Mouse (Mus musculus): ENCODE data around the gene Irf8. TPM values are rescaled to one million over a fixed set of nuclear protein-coding genes. Genes with fewer than 3 reads are reported as not detected.
"Not testable (repeated sequence)": the region's sequence is repeated elsewhere in the genome, so short reads cannot be mapped to it uniquely, and the experiment has no call there.

Irf8 gene
- polyA plus RNA-seq, 1 experiment, result 109 TPM

DNA sequence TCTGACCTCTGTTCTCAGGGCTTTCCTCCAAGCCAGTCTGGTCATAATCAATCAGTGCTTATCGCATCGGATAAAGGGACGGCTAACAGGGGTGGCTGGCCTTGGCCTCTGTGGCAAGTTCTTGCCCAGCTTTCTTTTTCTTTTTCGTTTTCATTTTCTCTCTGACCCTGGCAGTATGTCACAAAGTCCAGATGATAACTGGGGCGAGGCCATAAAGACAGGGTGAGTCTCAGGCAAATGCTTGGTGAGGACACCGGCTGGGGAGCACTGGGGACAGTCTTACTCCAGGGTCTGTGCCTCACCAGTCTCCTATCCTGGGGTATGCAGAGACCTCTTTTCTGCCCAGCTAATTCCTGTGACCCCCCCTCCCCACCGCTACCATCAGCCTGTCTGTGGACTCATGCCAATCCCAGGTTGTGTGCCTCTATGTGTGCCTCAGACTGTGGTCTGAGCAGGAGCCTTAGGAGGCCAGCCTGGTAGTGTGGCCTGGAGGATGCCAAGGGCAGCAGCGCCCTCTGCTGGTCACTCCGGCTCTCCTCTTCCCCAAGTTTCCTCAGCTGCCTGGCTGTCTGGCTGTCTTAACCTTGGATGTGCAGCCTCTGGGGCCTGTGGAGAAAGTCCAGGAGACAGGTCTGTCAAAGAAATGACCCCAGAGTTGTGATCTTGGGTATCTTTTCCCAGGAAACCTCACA is 59.9 kb downstream of the Irf8 start:
- TF ChIP-seq CTCF (IDR thresholded peaks at IDR 0.05; ENCODE audit: borderline replicate concordance, control insufficient read depth, extremely low read depth, insufficient read depth, low read length, poor library complexity) (peak; percentile 95), POLR2A (IDR thresholded peaks at IDR 0.05; ENCODE audit: control insufficient read depth, extremely low read depth, insufficient read depth, low read length, poor library complexity) (no peak)
- Histone ChIP-seq H3K27ac (ENCODE audit: control insufficient read depth, insufficient read depth, low read length) (no peak overlapping the region), H3K4me3 (ENCODE audit: control insufficient read depth, insufficient read depth, low read length) (no peak overlapping the region), H3K36me3 (ENCODE audit: control insufficient read depth, insufficient read depth, low read length) (no peaks in the 10 kb centered on the region), H3K27me3 (ENCODE audit: control insufficient read depth, insufficient read depth, low read length) (no peaks in the 10 kb centered on the region), H3K4me1 (replicated peaks; ENCODE audit: control insufficient read depth, insufficient read depth, low read length) (peaks cover 22% of the 10 kb centered on the region)
- WGBS, result 57% methylated on average over 9 of the region's 9 CpGs
- DNase-seq, result peak; percentile 82

DNA sequence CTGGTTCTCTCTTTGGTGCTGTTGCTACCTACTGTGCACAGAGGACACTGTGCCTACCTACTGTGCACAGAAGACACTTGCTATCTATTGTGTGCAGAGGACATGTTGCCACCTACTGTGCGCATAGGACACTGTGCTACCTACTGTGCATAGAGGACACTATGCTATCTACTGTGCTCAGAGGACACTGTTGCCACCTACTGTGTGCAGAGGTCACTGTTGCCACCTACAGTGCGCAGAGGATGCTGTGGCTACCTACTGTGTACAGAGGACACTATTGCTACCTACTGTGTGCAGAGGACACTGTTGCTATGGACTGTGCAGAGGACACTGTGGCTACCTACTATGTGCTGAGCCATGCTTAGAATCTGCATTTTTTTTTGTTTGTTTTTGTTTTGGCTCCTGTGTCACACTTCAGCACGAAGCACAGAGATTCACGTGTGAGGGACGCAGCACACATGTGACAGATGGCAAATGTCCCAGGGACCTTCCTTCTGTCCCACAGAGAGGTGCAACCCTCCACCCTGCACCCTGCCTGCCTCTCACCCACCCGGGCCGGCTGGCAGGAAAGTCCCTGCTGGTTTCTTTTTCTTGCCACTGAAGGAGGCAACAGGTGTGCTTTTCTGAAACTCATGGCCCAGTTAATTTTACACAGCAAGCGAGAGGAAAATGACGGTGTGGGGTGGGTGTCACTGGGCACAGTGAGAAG is 61.0 kb downstream of the Irf8 start:
- no peaks in the 10 kb centered on the region for H3K27me3 ChIP-seq (ENCODE audit: control insufficient read depth, insufficient read depth, low read length)
- H3K27ac ChIP-seq (ENCODE audit: control insufficient read depth, insufficient read depth, low read length), result no peak overlapping the region
- DNase-seq, result peak; percentile 16
- H3K4me3 ChIP-seq (ENCODE audit: control insufficient read depth, insufficient read depth, low read length), result no peak overlapping the region
- no peaks in the 10 kb centered on the region for H3K36me3 ChIP-seq (ENCODE audit: control insufficient read depth, insufficient read depth, low read length)
- 44% methylated on average over 9 of the region's 9 CpGs for WGBS
- peaks cover 22% of the 10 kb centered on the region for H3K4me1 ChIP-seq (replicated peaks; ENCODE audit: control insufficient read depth, insufficient read depth, low read length)
- TF ChIP-seq POLR2A (IDR thresholded peaks at IDR 0.05; ENCODE audit: control insufficient read depth, extremely low read depth, insufficient read depth, low read length, poor library complexity), result no peak
- no peak for TF ChIP-seq CTCF (IDR thresholded peaks at IDR 0.05; ENCODE audit: borderline replicate concordance, control insufficient read depth, extremely low read depth, insufficient read depth, low read length, poor library complexity)

DNA sequence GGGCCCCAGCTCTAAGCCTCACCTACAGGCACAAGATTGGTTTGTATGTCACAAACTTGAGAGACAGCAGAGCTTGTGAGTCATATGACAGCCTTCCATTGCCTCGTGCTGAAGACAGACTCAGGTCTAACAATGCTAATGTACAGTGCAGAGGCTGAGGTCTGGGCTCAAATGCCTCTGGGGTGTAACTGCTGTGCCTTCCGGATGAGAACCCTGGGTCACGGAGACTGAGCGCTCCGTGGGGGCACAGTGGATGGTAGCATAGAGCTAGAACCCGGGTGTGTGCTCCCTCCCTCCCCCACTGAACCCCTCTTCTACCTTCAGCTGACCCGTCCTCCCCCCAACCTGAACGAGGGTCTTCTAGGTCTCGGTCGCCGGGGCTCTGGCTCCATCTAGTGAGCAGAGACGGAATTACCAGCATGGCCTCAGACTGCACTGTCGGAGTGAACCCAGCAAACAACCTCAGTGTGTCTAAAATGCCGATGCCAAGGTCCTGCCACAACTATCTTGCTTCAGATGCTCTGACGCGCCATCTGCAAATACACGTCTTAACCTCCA is 64.2 kb downstream of the Irf8 start:
- Histone ChIP-seq H3K27me3 (ENCODE audit: control insufficient read depth, insufficient read depth, low read length) (no peaks in the 10 kb centered on the region; the same call in 1 of the 2 replicates), H3K4me1 (replicated peaks; ENCODE audit: control insufficient read depth, insufficient read depth, low read length) (peaks cover 15% of the 10 kb centered on the region), H3K27ac (ENCODE audit: control insufficient read depth, insufficient read depth, low read length) (no peak overlapping the region), H3K4me3 (ENCODE audit: control insufficient read depth, insufficient read depth, low read length) (no peak overlapping the region), H3K36me3 (ENCODE audit: control insufficient read depth, insufficient read depth, low read length) (no peaks in the 10 kb centered on the region)
- WGBS, result 17% methylated on average over 17 of the region's 17 CpGs
- DNase-seq, result peak; percentile 72
- TF ChIP-seq CTCF (IDR thresholded peaks at IDR 0.05; ENCODE audit: borderline replicate concordance, control insufficient read depth, extremely low read depth, insufficient read depth, low read length, poor library complexity), result peak; percentile 94
- no peak for TF ChIP-seq POLR2A (IDR thresholded peaks at IDR 0.05; ENCODE audit: control insufficient read depth, extremely low read depth, insufficient read depth, low read length, poor library complexity)

DNA sequence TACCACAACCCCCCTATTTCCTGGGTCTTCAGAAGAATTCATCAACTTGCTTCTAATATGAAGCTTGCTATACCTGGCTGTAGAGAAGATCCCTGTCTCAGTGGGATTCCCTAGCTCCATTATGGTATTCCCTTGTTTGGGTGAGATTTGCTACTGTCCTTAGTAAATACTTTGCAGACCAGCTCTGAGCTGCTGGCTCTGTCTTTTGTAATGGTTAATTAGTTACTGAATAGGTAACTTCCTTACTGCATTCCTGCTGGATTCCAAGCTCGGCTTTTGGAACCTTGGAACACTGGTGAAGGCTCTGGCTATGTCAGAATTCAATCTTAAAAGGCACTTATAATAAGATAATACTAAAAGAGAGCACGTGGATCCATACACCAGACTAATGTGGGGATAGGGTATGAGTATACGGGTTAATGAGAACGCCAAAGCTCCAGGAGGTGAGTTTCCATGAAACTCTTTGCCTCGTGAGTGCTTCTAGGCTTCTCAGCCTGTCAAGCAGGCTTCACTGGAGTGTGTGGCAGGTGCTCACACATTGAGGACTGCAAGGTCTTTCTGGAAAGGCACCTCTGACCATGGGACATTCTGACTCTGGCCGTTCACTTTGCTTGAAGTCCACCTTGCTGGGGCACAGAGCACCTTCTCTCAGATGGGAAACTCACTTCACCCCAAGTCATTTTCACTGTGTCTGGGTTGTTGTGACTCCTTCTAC is 67.7 kb downstream of the Irf8 start:
- 89% methylated on average over 6 of the region's 6 CpGs for WGBS
- H3K27me3 ChIP-seq (ENCODE audit: control insufficient read depth, insufficient read depth, low read length); H3K4me3 ChIP-seq (ENCODE audit: control insufficient read depth, insufficient read depth, low read length); DNase-seq; H3K27ac ChIP-seq (ENCODE audit: control insufficient read depth, insufficient read depth, low read length); H3K36me3 ChIP-seq (ENCODE audit: control insufficient read depth, insufficient read depth, low read length); H3K4me1 ChIP-seq (replicated peaks; ENCODE audit: control insufficient read depth, insufficient read depth, low read length): not testable (repeated sequence)

DNA sequence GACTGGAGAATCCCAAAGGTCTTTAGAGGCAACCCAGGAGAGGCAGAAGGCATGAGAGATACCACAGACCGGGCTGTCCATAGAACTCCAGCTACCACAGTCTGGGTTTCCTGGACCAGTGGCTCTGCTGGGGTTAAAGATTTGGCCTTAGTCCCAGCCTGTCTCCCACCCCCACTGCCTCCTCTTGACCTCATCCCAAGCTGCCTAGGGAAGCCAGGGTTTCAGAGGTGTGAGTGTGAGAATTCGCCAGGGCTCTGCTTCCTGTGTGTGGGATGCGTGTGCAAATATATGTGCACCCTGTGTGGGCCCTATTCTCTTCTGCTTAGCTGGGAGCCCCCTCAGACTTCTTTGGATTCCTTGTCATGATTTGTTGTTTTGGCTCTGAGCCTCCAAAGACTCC is 68.6 kb downstream of the Irf8 start:
- H3K4me3 ChIP-seq (ENCODE audit: control insufficient read depth, insufficient read depth, low read length), result no peak overlapping the region
- no peak overlapping the region for H3K27ac ChIP-seq (ENCODE audit: control insufficient read depth, insufficient read depth, low read length)
- no peaks in the 10 kb centered on the region for H3K4me1 ChIP-seq (replicated peaks; ENCODE audit: control insufficient read depth, insufficient read depth, low read length)
- no peak for TF ChIP-seq CTCF (IDR thresholded peaks at IDR 0.05; ENCODE audit: borderline replicate concordance, control insufficient read depth, extremely low read depth, insufficient read depth, low read length, poor library complexity)
- no peak for TF ChIP-seq POLR2A (IDR thresholded peaks at IDR 0.05; ENCODE audit: control insufficient read depth, extremely low read depth, insufficient read depth, low read length, poor library complexity)
- H3K27me3 ChIP-seq (ENCODE audit: control insufficient read depth, insufficient read depth, low read length), result no peaks in the 10 kb centered on the region; the same call in 1 of the 2 replicates
- no peaks in the 10 kb centered on the region for H3K36me3 ChIP-seq (ENCODE audit: control insufficient read depth, insufficient read depth, low read length)
- no peak for DNase-seq
- 96% methylated on average over 3 of the region's 3 CpGs for WGBS

Other genes starting within 250 kb of the Irf8 start
- gene Gins2, start 147.1 kb upstream of the Irf8 start, polyA plus RNA-seq (2012; rRNA removed), result 48.3 and 69.1 TPM in 2 replicates
- 5.6 and 6.1 TPM in 2 replicates for gene 1190005I06Rik, start 88.7 kb upstream of the Irf8 start, polyA plus RNA-seq (2012; rRNA removed)
- 1.6 and 4.0 TPM in 2 replicates for gene Gm27021, start 68.3 kb upstream of the Irf8 start, polyA plus RNA-seq (2012; rRNA removed)
- 842 and 1,074 TPM in 2 replicates for gene Cox4i1, start 68.1 kb upstream of the Irf8 start, polyA plus RNA-seq (2012; rRNA removed)
- gene Emc8, start 67.8 kb upstream of the Irf8 start, polyA plus RNA-seq (2012; rRNA removed), result 174 and 175 TPM in 2 replicates